Mouse (Mus musculus) CH12.LX (cell line): ENCODE measurements around the gene Oscar.

Experiments
- BHLHE40 ChIP-seq: IDR thresholded peaks from 2 replicates; pipeline ENCODE4 v1.6.1; 2011; ENCODE audit warnings: mild to moderate bottlenecking, low read depth, low read length, improper control_type of control experiment
- CTCF ChIP-seq, 2 experiments: IDR thresholded peaks in 1 of 2; conservative IDR thresholded peaks in 1 of 2; 2 replicates each; pipeline ENCODE4 v1.5.1; 2011 to 2012; ENCODE audit warnings: low read depth in 2 of 2, low read length in 2 of 2, improper control_type of control experiment in 1 of 2, inconsistent platforms in 1 of 2, mild to moderate bottlenecking in 1 of 2, moderate library complexity in 1 of 2
- E2F4 ChIP-seq: IDR thresholded peaks from 2 replicates; pipeline ENCODE4 v1.6.1; 2011; ENCODE audit warnings: low read depth, low read length, improper control_type of control experiment; ENCODE audit not compliant: insufficient replicate concordance
- EP300 ChIP-seq: IDR thresholded peaks from 2 replicates; pipeline ENCODE4 v1.6.1; 2011; ENCODE audit warnings: low read length, improper control_type of control experiment
- JUND ChIP-seq: conservative IDR thresholded peaks from 2 replicates; pipeline ENCODE4 v1.6.1; 2011; ENCODE audit warnings: low read depth, low read length, improper control_type of control experiment
- KAT2A ChIP-seq: IDR thresholded peaks from 2 replicates; pipeline ENCODE4 v1.6.1; 2012; ENCODE audit warnings: low read length, improper control_type of control experiment, inconsistent platforms; ENCODE audit not compliant: insufficient replicate concordance
- MAZ ChIP-seq: IDR thresholded peaks from 2 replicates; pipeline ENCODE4 v1.6.1; 2012; ENCODE audit warnings: low read depth, mild to moderate bottlenecking, inconsistent platforms, low read length, improper control_type of control experiment, moderate library complexity
- MXI1 ChIP-seq: IDR thresholded peaks from 2 replicates; pipeline ENCODE4 v1.6.1; 2011; ENCODE audit warnings: mild to moderate bottlenecking, low read depth, low read length, improper control_type of control experiment
- MYC ChIP-seq: IDR thresholded peaks from 2 replicates; pipeline ENCODE4 v1.6.1; 2011; ENCODE audit warnings: low read depth, mild to moderate bottlenecking, improper control_type of control experiment, low read length
- NRF1 ChIP-seq: IDR thresholded peaks from 2 replicates; pipeline ENCODE4 v1.6.1; 2014; ENCODE audit warnings: low read depth, mild to moderate bottlenecking, inconsistent platforms, low read length, improper control_type of control experiment, moderate library complexity
- POLR2A ChIP-seq: IDR thresholded peaks from 2 replicates; pipeline ENCODE4 v1.6.1; 2011; ENCODE audit warnings: low read depth, mild to moderate bottlenecking, improper control_type of control experiment, low read length
- RAD21 ChIP-seq: IDR thresholded peaks from 2 replicates; pipeline ENCODE4 v1.6.1; 2011; ENCODE audit warnings: low read depth, mild to moderate bottlenecking, low read length, improper control_type of control experiment, moderate library complexity
- TBP ChIP-seq: conservative IDR thresholded peaks from 2 replicates; pipeline ENCODE4 v1.6.1; 2011; ENCODE audit warnings: low read depth, low read length, improper control_type of control experiment
- ZC3H11A ChIP-seq: IDR thresholded peaks from 2 replicates; pipeline ENCODE4 v1.6.1; 2012; ENCODE audit warnings: low read depth, mild to moderate bottlenecking, inconsistent platforms, low read length, improper control_type of control experiment

DNA sequence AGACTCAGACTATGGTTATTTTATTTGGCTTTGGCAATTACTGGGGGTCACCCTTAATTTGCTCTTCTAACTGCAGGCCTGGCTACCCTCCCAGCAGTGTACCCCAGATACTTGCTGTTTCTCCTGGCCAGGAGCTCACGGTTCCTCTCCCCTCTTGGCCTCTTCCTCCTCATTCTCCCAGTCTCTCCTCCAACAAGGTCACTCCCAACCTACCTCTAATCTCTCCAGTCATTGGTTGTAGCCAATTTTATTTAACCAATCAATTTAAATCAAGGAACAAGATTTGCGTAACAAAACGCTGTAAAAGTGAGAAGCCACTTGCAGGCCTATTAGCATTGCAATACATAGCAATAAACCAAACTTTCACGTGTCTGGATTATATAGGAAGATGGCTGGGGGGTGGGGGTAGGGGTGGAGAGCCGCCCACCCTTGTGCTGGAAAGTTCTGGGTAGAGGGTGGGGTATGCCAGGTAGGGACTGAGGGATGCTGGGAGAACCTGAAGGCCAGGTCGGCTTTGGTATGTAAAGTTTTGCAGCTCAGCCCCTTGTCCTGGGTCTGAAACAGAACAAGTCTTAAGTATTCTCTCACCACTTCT lies 36.9 kb downstream of the Oscar start:
- no peak for TF ChIP-seq E2F4
- no peak for TF ChIP-seq TBP
- no peak for TF ChIP-seq NRF1
- no peak for TF ChIP-seq POLR2A
- TF ChIP-seq CTCF (conservative IDR thresholded peaks at IDR 0.05 in 1 of 2, IDR thresholded peaks at IDR 0.05 in 1 of 2; ENCODE audit: low read depth in 2 of 2, low read length in 2 of 2): no peak
- TF ChIP-seq ZC3H11A: no peak
- TF ChIP-seq MXI1: no peak
- TF ChIP-seq KAT2A: no peak
- TF ChIP-seq MYC: no peak
- no peak for TF ChIP-seq EP300
- TF ChIP-seq RAD21: no peak
- TF ChIP-seq MAZ: no peak
- no peak for TF ChIP-seq BHLHE40
- no peak for TF ChIP-seq JUND
